Mouse (Mus musculus) hindbrain, postnatal 0 days (tissue): Measurements from ENCODE around the gene Kank2. TPM values are rescaled to one million over a fixed set of nuclear protein-coding genes. Genes with fewer than 3 reads are reported as not detected.

Experiments
- ATAC-seq: fragments of 200-750 bp; cut with Nextera tagmentation; 2 replicates; pipeline ENCODE4 v1.8.0; 2017; ENCODE audit warnings: mild to moderate bottlenecking, moderate TSS enrichment, moderate library complexity
- DNase-seq: peaks from one replicate; pipeline ENCODE4 v3.0.0-alpha.2; 2015; ENCODE audit warnings: low spot score
- H3K27ac ChIP-seq: fragments of 300-500 bp; sonication (generic); 2 replicates; pipeline ENCODE4 v1.5.1; 2014; ENCODE audit warnings: mild to moderate bottlenecking
- H3K27me3 ChIP-seq: fragments of 300-500 bp; sonication (generic); 2 replicates; pipeline ENCODE4 v1.6.1; 2014; ENCODE audit warnings: low read length, mixed read lengths; ENCODE audit not compliant: insufficient read depth
- H3K36me3 ChIP-seq: fragments of 300-500 bp; sonication (generic); 2 replicates; pipeline ENCODE4 v1.6.1; 2014; ENCODE audit warnings: low read length, mixed read lengths; ENCODE audit not compliant: insufficient read depth
- H3K4me1 ChIP-seq: fragments of 300-500 bp; sonication (generic); 2 replicates; pipeline ENCODE4 v1.6.1; 2014; ENCODE audit warnings: antibody characterized with exemption, low read length, mixed read lengths; ENCODE audit not compliant: insufficient read depth
- H3K4me2 ChIP-seq: fragments of 300-500 bp; sonication (generic); 2 replicates; pipeline ENCODE4 v1.6.1; 2014; ENCODE audit warnings: low read depth, mild to moderate bottlenecking, low read length, moderate library complexity, mixed read lengths
- H3K4me3 ChIP-seq: fragments of 300-500 bp; sonication (generic); 2 replicates; pipeline ENCODE4 v1.5.1; 2014; ENCODE audit warnings: low read length
- H3K9ac ChIP-seq: fragments of 300-500 bp; sonication (generic); replicated peaks from 2 replicates; pipeline ENCODE4 v1.6.1; 2014; ENCODE audit warnings: mild to moderate bottlenecking, low read length, moderate library complexity, mixed read lengths
- H3K9me3 ChIP-seq: fragments of 300-500 bp; sonication (generic); 2 replicates; pipeline ENCODE4 v1.6.1; 2016; ENCODE audit warnings: low read length, mixed read lengths
- CTCF ChIP-seq: IDR thresholded peaks from 2 replicates; pipeline ENCODE4 v1.5.1; 2016; ENCODE audit warnings: antibody characterized with exemption, control low read depth, low read depth
- WGBS: fragments of 180-500 bp; shearing (Covaris S2); extraction: QIAGEN DNeasy Blood & Tissue Kit; methylation state at CpG from one replicate; pipeline ENCODE4 v1.1.7; 2014; 5-methylcytosine and 5-hydroxymethylcytosine counted together
- polyA plus RNA-seq: library from polyadenylated mRNA; unstranded; fragments of >200 nt; fragmentation: Nextera tagmentation; extraction: Ambion mirVana; gene quantifications from 2 replicates; pipeline ENCODE4 v1.2.1, GENCODE M21; 2015
- total RNA-seq: library from RNA; depleted of rRNA; stranded (reverse); fragments of >200 nt; gene quantifications from 2 replicates; pipeline ENCODE4 v1.2.3, GENCODE M21; 2014; rRNA removed

Gene Kank2
- total RNA-seq (15.6 and 19.1 TPM in 2 replicates), polyA plus RNA-seq (3.1 and 3.4 TPM in 2 replicates)

DNA sequence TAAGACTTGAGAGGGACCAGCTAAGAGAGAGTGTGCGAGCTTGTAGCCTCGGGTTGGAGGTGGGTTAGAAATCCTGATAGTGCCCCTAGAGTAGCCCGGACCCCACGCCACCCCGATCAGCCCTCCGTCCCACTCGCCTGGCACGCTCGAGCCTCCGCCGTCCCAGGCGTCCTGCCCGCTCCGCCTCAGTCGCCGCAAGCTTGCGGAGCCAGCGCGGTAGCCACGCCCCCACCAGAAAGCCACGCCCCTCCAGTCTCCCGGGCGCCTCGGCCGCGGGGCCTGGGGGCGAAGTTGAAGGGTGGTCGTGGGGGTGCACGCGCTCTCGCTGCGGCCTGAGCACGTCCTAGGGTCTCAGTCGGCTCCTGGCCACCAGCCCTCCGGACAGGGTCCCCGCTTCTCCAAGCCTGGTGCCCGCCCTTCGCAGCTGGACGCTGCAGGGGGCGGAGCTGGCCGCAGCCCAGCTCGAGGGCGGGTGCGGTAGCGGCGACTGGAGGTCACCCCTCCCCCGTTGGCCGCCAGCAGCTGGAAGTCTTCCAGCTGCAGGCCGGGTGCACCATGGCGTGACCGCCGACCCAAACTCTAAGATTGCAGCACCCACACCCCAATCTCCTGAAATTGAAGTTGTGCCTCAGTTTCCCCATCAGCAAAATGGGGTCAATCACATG is at the start of gene Kank2:
Gene Kank2 (minus strand): TSS at position 400 of the 665 bp plus-strand sequence.
- DNase-seq: peak; percentile 73
- Histone ChIP-seq H3K4me2 (peak within 1 kb of the TSS; percentile 80), H3K36me3 (no peaks in the 10 kb centered on the region), H3K27ac (peak within 1 kb of the TSS; percentile 76), H3K27me3 (no peaks in the 10 kb centered on the region), H3K9me3 (no peaks in the 10 kb centered on the region), H3K4me3 (peak within 1 kb of the TSS; percentile 69), H3K9ac (peak within 1 kb of the TSS; percentile 59), H3K4me1 (no peaks in the 10 kb centered on the region)
- WGBS: under 1% methylated on average over 49 of the region's 52 CpGs
- ATAC-seq: peak; percentile 78
- TF ChIP-seq CTCF: no peak

DNA sequence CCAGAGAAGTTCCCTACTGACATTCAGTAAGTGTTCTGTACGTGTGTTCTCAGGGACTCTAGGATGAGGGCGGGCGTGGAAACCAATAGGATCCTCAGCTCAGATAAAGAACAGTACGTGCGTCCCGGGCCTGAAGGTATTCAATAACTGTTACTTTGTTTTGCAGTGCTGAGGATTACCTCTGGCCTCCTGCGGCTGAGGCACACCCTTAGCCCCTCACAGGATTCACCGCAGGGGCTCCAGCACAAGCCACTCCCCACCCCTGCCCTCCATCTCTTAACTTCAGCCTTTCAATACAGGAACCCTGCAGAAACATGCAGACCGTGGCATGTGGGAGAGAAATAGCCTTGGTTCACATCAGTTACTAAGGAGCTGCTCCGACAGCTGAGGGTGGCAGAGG is 49.4 kb upstream of the Kank2 start:
- Histone ChIP-seq H3K4me1 (no peaks in the 10 kb centered on the region), H3K9me3 (no peaks in the 10 kb centered on the region), H3K9ac (no peak overlapping the region), H3K4me3 (no peak overlapping the region), H3K36me3 (no peaks in the 10 kb centered on the region), H3K4me2 (no peak overlapping the region), H3K27ac (peak overlapping the region; percentile 55; the same call in 1 of the 2 replicates), H3K27me3 (no peaks in the 10 kb centered on the region)
- no peak for TF ChIP-seq CTCF
- ATAC-seq (no peak), DNase-seq (no peak)
- 33% methylated on average over 10 of the region's 10 CpGs for WGBS

DNA sequence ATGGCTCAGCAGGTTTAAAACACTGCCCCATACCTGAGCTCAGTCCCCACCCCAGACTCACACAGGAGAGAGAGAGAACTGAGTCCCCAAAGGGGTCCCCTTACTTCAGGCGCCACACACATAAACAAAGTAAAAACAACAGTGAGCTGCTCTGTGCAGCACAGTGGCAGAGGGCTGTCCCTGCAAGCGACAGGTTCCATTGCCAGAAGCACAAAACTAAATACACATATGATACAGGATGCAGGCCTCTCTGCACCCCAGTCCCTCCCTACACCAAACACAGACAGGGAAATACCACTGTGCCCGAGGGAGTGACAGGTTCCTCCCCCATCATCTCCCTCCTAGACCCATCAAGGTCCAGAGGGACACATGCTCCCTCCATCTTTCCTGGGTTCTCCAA is 48.9 kb upstream of the Kank2 start:
- Histone ChIP-seq H3K4me2 (peak overlapping the region; percentile 8; the same call in 1 of the 2 replicates), H3K27ac (peak overlapping the region; percentile 55), H3K27me3 (no peaks in the 10 kb centered on the region), H3K4me1 (no peaks in the 10 kb centered on the region), H3K36me3 (no peaks in the 10 kb centered on the region), H3K9ac (no peak overlapping the region), H3K9me3 (no peaks in the 10 kb centered on the region), H3K4me3 (no peak overlapping the region)
- DNase-seq (no peak), ATAC-seq (no peak)
- TF ChIP-seq CTCF: no peak
- 44% methylated on average over 3 of the region's 3 CpGs for WGBS

DNA sequence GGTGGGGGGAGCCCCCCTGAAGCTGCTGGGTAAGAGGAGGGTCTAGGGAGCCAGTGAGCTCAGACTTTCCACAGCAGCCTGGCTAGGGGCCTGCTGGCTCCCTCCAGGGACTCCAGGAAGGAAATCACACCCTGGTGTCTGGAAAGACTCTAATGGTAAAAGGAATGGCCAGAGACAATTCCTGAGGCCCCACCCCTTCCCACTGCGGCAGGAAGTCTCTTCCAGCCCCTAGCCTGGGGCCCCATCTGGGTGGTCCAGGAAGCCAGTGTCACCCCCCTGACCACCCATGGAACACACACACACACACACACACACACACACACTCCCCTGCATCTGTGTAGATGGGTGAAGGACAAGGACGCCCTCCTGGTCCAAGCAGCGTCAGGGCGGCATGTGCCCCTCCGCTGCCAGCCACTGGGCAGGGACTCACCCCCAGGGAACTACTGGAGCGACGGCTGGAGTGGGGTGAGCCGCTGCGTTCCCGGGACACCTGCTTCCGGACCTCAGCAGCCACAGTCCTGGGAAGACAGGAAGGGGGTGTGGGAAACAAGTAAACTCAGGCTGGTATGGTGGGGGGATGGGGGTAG is 48.3 kb upstream of the Kank2 start:
- ATAC-seq (no peak), DNase-seq (no peak)
- 25% methylated on average over 11 of the region's 11 CpGs for WGBS
- no peaks in the 10 kb centered on the region for H3K9me3 ChIP-seq
- no peaks in the 10 kb centered on the region for H3K27me3 ChIP-seq
- H3K36me3 ChIP-seq: no peaks in the 10 kb centered on the region
- H3K9ac ChIP-seq: no peak overlapping the region
- peak overlapping the region; percentile 8 for H3K4me2 ChIP-seq
- H3K27ac ChIP-seq: peak overlapping the region; percentile 55
- TF ChIP-seq CTCF: no peak
- no peak overlapping the region for H3K4me3 ChIP-seq
- no peaks in the 10 kb centered on the region for H3K4me1 ChIP-seq

DNA sequence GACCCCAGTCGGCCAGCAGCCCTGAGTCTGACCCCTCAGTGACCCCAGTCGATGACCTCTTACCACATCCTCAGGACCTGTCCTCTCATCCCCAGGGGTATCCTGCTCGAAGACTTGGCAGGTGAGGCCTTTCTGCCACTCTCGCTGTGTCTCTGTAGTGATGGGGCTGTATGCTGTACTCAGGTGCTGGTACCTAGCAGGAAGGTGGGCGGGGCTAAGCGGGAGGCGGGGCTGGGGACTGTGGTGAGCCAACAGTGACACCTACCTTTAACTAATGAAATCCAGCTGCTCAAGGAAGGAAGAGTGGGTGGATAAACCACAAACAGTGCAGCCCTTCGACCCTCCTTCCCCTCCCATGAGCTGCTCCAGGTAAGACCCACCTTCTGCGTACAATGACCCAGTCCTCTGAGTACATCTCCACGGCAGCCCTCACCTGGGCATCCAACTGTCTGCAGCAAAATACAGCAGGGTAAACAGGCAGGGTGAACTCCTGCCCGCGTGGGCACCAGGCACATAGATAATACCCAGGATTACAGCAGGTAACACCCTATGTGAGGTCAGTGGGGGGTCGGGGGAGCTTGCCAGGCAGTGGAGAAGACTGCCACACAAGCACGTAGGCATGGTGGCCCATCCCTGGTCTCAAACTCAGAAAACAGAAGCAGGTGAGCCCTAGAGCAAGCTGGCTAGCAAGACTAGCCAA is 47.0 kb upstream of the Kank2 start:
- WGBS: 65% methylated on average over 14 of the region's 14 CpGs
- TF ChIP-seq CTCF: no peak
- ATAC-seq: no peak

DNA sequence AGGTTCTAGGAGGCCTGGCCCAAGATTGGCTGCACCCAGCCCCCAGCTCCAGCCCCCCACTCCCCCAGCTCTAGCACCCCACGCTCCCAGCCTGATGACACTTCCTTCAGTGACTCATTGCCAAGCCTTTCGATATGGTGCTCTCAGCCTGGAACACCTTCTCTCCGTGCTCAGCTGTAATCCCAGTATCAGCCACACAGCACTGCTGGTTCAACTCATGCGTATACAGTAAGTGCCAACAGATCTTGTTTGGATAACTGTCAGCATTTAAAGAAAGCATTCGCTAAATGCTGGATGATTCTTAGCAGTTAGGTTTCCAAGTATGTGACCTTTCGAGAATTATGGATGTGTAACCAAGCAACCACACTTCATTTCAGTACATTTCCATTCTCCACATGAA is 44.5 kb upstream of the Kank2 start:
- Histone ChIP-seq H3K36me3 (no peaks in the 10 kb centered on the region), H3K27ac (no peak overlapping the region), H3K4me3 (no peak overlapping the region), H3K9ac (no peak overlapping the region), H3K27me3 (no peaks in the 10 kb centered on the region), H3K9me3 (no peaks in the 10 kb centered on the region), H3K4me2 (no peak overlapping the region), H3K4me1 (no peaks in the 10 kb centered on the region)
- peak; percentile 20 for DNase-seq
- no peak for ATAC-seq
- TF ChIP-seq CTCF: no peak; the same call in 1 of the 2 replicates
- WGBS: 74% methylated on average over 6 of the region's 6 CpGs

More for the DNA sequence above, 47.0 kb upstream of the Kank2 start:
- Histone ChIP-seq H3K4me3 (no peak overlapping the region), H3K9me3 (no peaks in the 10 kb centered on the region), H3K9ac (no peak overlapping the region), H3K27ac (no peak overlapping the region), H3K27me3 (no peaks in the 10 kb centered on the region), H3K36me3 (no peaks in the 10 kb centered on the region), H3K4me2 (no peak overlapping the region), H3K4me1 (no peaks in the 10 kb centered on the region)
- no peak for DNase-seq

DNA sequence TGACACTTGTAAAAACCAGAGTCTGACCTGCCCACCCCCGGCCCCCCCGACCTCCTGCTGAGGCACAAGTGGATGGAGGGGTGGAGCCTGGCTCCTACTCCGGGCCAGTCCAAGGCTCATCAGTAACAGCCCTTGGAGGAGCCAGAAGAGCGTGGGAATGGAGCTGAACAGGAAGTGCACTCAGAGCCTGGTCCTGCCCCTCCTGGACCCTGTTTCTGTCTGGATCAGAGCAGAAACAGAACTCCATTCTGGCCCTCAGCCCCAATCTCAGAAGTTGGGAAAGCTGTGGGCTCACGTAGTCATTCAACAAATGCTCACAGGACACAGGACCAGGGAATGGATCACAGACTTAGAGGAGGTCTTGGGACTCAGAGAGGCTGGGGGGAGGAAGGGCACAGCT is 43.8 kb upstream of the Kank2 start:
- no peak overlapping the region for H3K4me2 ChIP-seq
- no peak overlapping the region for H3K4me3 ChIP-seq
- no peak for TF ChIP-seq CTCF

More for the DNA sequence above, 43.8 kb upstream of the Kank2 start:
- DNase-seq: no peak
- Histone ChIP-seq H3K4me1 (no peaks in the 10 kb centered on the region), H3K27me3 (no peaks in the 10 kb centered on the region), H3K27ac (no peak overlapping the region), H3K9ac (no peak overlapping the region), H3K36me3 (no peaks in the 10 kb centered on the region), H3K9me3 (no peaks in the 10 kb centered on the region)
- 60% methylated on average over 5 of the region's 5 CpGs for WGBS
- ATAC-seq: no peak
